Mouse (Mus musculus) T-helper 17 cell (primary cell): ENCODE measurements around the gene Vmn1r119.
"Not testable (repeated sequence)": the region's sequence is repeated elsewhere in the genome, so short reads cannot be mapped to it uniquely, and the experiment has no call there.

Source experiments
- in situ Hi-C, 2 experiments: fragments of 300-600 bp; cut with MboI, MseI; formaldehyde crosslinking; loops; 1 replicate in 1 of 2; 2 replicates in 1 of 2; pipeline ENCODE4 v1.15.1; 2025; ENCODE audit warnings: high pct_unique_total_duplicates in 2 of 2

The Vmn1r119 gene

DNA sequence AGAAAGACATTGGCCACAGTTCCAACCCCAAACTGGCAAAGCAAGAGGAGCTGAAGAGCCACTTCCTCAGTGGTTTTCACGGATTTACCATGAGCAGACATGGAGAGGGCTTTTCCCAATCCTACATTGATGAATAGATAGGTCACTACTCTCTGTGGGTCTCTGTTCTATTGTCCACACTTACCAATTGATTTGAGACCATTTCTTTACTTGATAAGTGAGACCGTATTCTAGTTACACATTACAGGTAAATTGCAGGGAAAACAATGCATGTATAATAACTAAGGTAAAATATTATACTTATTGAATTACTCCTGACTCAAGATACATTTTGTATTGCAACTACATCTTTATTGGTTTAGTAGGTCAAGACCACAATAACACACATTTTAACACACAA, at the start of gene Vmn1r119:
TSS of gene Vmn1r119 (minus strand) at position 101 of the 400 bp plus-strand sequence.
- in situ Hi-C loops: not testable (repeated sequence)

DNA sequence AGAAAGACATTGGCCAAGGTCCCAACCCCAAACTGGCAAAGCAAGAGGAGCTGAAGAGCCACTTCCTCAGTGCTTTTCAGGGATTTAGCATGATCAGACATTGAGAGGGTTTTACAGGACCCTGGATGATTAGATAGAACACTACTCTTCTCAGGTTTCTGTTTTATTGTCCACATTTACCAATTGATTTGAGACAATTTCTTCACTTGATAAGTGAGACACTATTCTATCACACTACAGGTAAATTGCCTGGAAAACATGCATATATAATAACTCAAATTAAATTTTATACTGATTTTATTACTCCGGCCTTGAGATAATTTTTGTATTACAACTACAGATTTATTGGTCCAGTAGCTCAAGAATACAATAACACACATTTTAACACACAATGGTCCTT, 41.4 kb upstream of the Vmn1r119 start, which contains the start of gene Vmn1r120:
TSS of gene Vmn1r120 (minus strand) at position 101 of the 400 bp plus-strand sequence.
- in situ Hi-C loops: loop anchor here in 1 of 2 experiments (10.0 kb wide), 1 partner anchor 679 kb away; the partner anchor contains the start of gene Gm5728
